Mouse (Mus musculus) lung, postnatal 36 days (tissue): ENCODE data around the gene Cacna1e.

Source experiments
- DNase-seq: peaks from one replicate; pipeline ENCODE4 v3.0.0; 2022; ENCODE audit warnings: mixed read lengths

The Cacna1e gene

DNA sequence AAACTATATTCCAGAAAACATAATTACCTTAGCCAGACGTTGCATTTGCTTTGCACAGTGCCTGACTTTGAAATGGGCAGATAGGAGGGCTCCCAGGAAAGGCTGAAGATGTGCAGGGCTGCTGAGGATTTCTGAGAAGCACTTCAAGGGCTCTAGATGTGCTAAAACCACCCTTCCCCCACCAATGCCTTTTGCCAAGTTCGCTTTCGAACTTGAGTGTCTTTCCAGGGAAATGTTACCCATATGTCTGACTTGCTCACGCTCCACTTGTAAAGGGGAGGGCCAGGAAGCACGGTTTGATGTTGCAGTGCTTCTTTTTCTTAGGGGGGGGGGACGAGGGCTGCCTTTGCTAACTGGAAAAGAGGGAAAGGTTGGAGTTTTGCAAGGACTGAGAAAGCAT is 393.2 kb downstream of the Cacna1e start:
- no peak for DNase-seq

DNA sequence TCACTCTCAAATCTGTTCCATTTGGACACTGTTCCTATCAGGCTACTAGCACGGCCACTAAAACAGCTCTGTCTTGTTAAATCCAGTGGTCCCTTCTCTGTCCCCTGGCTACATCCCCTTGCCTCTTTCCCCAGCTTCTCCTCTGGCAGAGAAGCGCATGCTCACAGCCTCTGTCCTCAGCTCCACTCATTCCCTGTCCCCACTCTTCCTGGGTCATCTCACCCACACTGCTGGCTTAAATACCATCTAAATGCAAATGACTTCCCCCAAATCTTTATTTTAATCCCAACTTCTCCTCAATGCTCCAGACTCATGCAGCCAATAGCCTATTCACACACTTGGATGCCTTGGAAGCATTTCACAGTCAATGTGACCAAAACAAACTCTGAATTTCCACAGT is 407.6 kb downstream of the Cacna1e start:
- no peak for DNase-seq

DNA sequence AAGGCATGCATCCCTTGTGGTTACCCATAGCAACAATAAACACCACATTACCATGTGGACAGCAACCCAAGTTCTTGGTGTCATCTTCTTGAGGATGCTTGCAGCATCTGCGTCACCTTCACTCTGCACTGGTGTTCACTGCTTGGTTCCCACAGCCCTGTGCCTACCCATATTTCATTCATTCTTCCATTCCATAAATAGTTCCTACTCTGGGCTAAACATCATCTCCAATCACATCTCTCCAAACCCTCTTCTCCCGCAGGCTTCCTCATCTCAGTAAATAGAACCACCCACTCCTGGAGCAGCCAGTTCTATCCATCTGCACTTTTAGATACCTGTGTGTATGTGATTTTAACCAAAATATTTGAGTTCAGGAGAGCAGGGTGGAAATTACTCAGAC is 408.6 kb downstream of the Cacna1e start:
- no peak for DNase-seq

DNA sequence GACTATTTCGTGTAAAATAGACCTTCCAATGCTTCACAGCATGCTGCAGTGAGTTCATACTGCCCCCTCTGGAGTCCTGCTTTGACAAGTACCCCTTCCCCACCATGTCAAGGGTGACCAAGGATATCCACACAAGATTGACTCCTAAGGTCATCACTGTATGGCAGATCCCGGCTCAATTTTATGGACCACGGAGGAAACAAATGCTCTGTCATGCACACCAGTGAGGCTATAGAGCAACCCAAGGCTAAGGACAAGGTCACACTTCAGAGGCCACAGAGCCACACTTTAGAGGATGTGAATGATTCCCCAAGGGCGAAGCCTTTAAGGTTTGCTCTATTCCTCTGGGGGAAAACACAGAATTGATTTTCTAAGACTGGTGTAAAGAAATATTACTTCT is 410.1 kb downstream of the Cacna1e start:
- no peak for DNase-seq

DNA sequence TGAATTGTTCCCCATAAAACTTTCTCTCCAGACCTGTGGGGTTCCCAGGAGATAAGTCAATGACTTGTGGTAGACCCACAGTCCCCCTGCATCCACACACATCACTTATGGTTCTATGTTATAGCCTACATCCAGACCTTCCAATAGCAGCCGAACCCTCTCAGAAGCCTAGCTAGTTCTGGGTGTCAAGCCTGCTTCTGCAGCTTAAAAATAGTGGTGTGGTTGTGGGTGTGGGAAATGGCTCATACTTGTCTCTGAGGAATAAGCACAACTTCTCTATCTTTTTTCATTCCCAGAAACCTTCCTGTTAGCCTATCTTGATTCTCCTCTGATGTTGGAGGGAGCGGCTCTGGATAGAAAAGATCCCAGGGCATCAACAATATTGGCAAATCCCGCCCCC is 417.0 kb downstream of the Cacna1e start:
- DNase-seq = no peak

DNA sequence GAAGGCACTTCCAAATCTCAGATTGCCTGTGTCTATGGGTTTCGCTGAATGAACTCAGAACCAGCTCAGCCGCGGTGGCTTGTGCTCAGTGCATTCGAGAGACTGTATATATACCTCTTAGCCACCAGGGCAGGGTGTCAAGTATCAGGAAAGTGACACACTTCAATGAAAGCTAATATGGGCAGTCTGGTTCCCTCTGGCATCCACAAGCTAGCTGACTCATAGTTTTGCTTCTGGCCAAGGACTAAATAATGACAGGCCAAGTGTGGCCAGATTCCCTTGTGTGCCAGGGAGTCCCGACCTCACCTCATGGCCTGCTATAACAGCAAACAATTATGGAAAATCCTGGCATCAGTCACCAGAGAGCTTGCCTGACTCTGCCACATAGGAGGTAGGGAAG is 422.8 kb downstream of the Cacna1e start:
- DNase-seq = no peak

DNA sequence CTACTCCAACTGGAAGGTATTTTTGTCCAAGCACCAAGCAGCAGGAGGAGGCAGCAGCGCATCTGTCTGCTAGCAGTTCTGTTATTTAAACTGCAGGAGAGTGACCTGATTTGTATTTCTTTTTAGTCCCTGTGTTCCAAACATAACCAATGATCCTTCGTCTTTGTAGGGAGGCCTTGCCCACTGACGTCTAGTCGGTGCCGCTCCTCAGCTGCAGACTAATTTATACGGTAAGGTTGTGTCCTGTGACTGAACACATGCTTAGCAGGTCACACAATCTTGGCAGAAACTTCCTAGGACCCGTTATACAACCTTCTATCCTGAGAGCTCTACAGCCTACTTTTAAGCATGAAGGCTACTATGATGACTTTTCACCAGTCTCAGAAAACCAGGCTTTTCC is 424.2 kb downstream of the Cacna1e start:
- no peak for DNase-seq

DNA sequence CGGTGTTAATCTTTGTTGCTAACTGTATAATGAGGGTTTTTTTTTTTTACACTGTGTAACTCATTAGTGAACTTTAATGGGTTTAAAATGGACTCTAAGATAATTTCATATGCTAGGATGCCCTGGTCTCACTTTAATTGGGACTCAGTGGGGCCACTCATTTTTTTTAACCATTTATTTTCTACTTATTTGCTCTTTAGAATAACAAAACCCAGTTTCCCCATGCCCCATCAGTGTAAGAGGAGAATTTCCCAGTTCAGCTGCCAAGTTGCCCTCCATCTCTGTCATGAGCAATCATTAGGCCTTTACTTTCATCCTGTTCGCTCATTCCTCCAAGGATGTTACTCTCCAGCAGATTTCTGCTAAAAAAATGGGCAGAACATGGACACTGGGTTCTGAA is 425.7 kb downstream of the Cacna1e start:
- no peak for DNase-seq

DNA sequence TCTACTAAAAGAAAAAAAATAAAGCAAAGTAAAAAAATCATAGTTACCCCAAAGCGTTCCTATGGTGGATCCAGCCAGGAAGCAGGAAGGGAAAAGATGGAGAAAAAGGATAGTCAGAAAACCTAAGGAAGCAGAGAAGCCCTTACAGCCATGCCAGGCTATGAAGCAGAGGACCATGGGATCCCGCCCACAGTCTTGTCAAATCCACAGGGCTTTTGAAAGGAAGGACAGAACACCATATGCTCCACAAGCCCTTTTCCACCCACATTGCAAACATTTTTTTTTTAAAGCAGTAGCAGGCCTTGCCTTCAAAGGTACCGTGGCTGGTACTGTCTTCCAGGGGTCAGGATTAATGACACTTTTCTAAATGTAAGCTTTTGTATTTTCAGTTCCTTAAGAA is 433.5 kb downstream of the Cacna1e start:
- DNase-seq = no peak

DNA sequence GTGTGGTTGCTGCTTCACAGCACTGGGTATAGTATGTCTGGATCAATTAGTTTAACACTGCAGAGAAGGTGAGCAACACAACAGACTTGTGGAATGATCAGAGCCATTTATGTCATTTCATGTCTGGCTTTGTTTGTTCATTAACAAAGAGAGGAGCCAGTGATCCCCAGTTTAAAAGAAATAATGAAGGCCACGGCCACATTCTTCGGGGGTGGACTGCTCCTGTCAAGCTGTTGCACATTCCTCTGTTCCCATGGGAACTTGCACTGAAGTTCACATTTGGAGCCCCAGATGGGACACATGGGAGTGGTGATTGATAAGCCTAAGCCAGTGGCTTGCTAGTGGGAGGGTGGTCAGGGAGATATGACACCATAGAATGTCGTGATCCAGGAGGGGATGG is 437.8 kb downstream of the Cacna1e start:
- DNase-seq = no peak

DNA sequence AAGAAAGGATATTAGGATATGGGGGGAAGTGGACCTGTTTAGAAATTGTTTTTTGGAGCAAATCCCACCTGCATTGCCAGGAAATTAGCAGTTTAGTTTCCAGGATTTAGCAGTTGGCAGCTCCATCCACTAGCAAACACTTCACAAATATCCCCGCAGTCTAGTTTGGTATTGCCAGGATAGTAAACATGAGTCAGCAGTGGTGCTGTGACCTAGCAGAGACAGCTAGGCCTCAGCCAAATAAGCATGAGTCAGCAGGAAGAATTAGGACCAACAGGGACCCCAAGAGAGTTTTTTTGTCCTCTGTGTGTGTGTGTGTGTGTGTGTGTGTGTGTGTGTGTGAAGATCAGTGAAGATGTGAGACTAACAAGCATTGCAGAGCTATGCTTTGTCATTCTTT is 450.8 kb downstream of the Cacna1e start:
- DNase-seq = no peak

DNA sequence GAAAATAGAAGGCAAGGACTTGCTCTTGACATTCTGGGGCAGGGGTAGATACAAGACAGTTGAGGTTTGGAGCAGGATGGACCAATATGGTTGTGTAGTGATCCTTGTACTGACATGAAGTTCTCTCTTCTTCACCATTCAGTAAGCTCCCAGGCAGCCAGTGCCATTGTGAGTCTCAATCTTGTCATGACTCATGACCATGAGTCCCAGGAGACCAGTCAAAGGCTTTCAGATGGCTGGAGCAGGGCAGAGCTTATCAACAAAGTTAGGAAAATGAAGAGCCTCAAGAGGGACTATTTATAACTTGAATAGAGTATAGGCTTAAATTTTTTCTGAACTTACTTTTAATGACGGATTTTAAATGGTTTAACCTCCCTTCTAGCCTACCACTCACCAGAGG is 451.2 kb downstream of the Cacna1e start:
- DNase-seq = no peak

DNA sequence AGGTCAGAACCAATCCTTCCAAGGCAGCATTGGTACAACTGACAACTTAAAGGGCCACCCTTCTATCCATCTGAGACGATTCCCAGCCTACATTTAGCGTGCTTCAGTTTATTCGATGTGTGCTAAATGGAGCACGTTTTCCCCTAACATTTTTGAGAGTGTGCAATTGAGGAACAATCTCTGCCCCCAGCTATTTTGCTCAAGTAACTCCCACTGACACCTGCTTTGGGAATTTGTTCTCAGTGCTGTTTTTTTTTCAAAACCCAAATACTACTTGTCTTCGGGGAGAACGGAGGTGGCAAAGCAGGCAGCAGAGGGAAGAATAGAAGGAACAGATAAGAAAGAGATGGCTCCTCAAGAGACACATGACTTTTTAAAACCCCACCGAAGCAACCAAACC is 456.0 kb downstream of the Cacna1e start:
- no peak for DNase-seq

DNA sequence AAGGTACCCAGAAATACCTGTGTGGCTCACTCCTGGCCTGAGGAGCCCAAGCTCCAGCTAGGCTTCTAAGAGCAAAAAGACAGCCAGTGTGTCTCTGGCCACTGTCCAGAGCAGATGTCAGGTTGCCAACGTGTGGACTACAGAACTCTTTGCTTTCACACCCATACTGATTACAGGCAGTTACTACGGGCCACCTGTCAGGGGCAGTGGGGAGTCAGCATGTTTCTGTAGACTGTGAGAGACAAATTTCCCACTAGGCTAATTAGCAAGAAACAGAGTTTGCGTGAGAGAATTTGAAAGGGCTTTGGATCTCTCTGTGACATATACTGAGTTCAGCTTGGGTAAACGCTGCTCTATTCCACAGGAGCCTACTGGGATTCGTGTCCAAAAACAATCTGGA is 466.0 kb downstream of the Cacna1e start:
- DNase-seq = no peak

DNA sequence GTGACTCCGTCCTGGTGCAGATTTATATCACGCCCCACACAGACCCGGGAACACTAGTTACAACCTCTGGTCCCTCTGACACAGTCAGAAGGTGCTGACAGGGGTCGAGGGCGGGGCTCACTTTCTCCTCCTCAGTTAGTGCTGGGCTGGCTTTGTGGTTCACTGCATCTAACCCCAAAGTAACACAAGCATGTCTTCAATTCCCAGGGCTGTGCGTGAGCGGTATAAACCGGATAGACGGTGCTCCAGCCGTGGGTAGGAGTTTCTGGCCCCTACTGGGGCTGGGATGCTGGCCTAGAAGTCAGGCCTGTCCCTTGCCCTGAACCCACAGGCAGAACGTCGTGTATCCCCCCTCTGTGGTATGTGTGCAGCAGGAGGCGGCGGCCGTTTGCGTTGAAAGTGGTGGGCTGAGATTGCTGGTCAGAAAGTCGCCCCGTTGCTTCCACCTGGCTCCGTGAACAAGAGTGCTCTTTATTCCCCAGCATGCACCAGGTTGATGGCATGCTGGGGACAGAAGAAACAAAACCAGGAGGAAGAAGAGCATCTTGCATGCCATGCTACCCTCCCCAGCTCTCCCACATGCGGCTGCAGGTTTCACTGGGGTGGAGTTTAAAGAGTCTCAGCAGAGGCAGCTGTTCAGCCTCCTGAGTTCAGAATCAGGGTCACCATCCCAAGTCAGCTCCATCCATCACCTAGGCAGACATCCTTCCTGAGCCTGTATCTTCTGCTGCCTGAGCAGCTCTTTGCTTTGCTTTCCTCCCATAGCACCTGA is 467.7 kb downstream of the Cacna1e start:
- DNase-seq = no peak

DNA sequence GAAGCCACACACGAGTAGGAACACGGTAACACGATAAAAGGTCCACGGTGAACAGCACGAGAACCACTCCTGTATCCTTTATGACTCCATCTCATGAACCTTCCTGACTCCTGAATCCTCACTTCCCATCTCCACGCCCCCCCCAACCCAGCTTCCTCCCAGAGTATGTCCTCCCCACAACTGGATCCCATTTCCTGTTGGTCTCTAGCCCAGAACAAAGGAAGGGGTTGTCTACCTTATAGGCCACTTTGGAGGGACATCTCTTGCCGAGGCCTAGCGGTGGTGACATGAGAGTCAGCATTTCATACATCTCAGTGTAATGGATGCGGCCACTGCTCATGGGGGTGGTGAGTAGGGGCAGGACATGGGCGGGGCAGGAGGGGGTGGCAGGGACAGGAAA is 468.5 kb downstream of the Cacna1e start:
- DNase-seq = peak; percentile 0

DNA sequence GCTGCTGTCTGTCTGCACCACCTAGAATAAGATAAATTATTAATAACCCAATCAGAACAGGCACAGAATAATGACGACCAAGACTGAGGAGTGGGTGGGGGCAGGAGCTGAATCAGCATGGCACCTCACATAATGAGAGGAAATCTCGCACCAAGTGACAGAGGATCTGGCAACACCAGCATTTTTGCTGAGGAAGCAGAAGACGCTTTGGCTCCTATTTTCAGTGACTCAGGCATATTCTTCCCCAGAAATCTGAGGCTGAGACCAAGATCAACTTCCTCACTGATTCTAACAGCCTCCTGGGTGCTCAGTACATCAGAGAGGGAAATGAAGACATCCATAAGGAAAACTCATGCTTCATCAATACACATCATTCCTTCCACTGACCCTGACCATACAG is 471.2 kb downstream of the Cacna1e start:
- DNase-seq = no peak

DNA sequence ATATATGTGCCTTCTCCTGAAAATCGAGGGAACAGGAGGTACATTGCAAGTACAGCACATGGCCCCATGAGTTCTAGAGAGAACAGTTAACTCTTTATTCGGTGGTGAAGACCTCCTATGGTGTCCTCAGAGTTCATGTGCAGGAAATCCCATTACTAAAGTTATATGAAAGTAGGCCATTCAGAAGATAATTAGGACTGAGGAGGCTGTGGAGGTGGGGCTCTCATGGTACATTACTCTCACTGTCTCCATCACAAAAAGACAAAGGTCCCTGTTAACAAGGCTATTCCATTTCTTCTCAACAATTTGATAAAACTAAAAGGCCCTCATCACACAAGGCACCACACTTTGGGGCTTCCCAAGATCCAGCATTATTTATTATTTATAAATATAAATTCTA is 475.2 kb downstream of the Cacna1e start:
- DNase-seq = no peak

DNA sequence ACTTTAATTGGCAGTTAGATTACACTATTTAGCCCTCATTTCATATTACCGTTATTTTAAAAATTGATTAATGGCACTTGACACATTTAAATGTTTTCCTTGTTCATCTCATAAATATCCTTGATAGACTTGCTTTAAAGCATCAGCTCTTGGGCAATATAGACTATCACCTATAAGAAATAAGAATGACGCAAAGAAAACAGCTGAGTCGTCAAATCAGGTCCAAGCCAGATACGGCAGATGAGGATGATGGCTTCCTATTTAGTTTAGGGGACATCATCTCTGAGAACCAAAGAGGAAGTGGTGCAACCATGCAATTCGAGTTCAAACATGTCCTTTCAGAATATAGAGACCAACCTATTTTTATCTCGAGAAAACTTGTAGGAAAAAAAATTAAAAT is 492.3 kb downstream of the Cacna1e start:
- no peak for DNase-seq
